Mouse (Mus musculus): ENCODE measurements at regions not wholly inside any gene's neighbourhood (a gene's known extent, or its start where the extent isn't known, plus 50 kb on each side); places are given as distances from the start of the nearest gene placed in this dataset.

- no peaks in the 10 kb centered on the region for H3K27me3 ChIP-seq
- in situ Hi-C loops (cut with MboI; ENCODE audit: low pct_unique_long_range_greater_than_20kb): no loop called here
- ChIA-PET CTCF (no interaction called here), POLR2A (no interaction called here)
- DNase-seq (ENCODE audit: low read depth, low spot score) (no peak), ATAC-seq (no peak)
- no peak for TF ChIP-seq CTCF (IDR thresholded peaks at IDR 0.05)
These were observed 363.4 kb upstream of the Gm5150 start for GRCm38 (mm10) chr3:16369629-16370028.

- POLR2A ChIA-PET: no interaction called here
- CTCF ChIA-PET: no interaction called here
These were observed 356.9 kb upstream of the Gm5150 start for GRCm38 (mm10) chr3:16363134-16363533.

GRCm38 (mm10) chr3:16358999-16359398 lies 352.8 kb upstream of the Gm5150 start:
- ChIA-PET CTCF (no interaction called here), POLR2A (no interaction called here)
- H3K27me3 ChIP-seq: no peaks in the 10 kb centered on the region
- no peak for DNase-seq (ENCODE audit: low read depth, low spot score)
- ATAC-seq: no peak
- in situ Hi-C loops (cut with MboI; ENCODE audit: low pct_unique_long_range_greater_than_20kb): no loop called here
- TF ChIP-seq CTCF (IDR thresholded peaks at IDR 0.05): no peak

More at GRCm38 (mm10) chr3:16363134-16363533, 356.9 kb upstream of the Gm5150 start:
- in situ Hi-C loops (cut with MboI; ENCODE audit: low pct_unique_long_range_greater_than_20kb): no loop called here
- ATAC-seq (no peak), DNase-seq (ENCODE audit: low read depth, low spot score) (no peak)
- no peak for TF ChIP-seq CTCF (IDR thresholded peaks at IDR 0.05)
- no peaks in the 10 kb centered on the region for H3K27me3 ChIP-seq

- in situ Hi-C loops (cut with MboI; ENCODE audit: low pct_unique_long_range_greater_than_20kb): no loop called here
- ChIA-PET POLR2A (no interaction called here), CTCF (interaction anchor here (1.0 to 1.2 kb wide), 2 partner anchors 12 to 13 kb away, joined by 3 read pairs; no protein-coding TSS in a partner anchor)
- ATAC-seq: no peak
- DNase-seq (ENCODE audit: low read depth, low spot score): no peak
- no peak for TF ChIP-seq CTCF (IDR thresholded peaks at IDR 0.05)
- H3K27me3 ChIP-seq: peaks cover 11% of the 10 kb centered on the region
These were observed 324.5 kb upstream of the Gm5150 start for GRCm38 (mm10) chr3:16330750-16331149.

- DNase-seq (ENCODE audit: low read depth, low spot score) (no peak), ATAC-seq (no peak)
- ChIA-PET CTCF (interaction anchor here (0.9 to 3.1 kb wide), 5 partner anchors 11 to 26 kb away, joined by 3 to 7 read pairs (median 3); no protein-coding TSS in a partner anchor), POLR2A (no interaction called here)
- H3K27me3 ChIP-seq: peaks cover 41% of the 10 kb centered on the region
- in situ Hi-C loops (cut with MboI; ENCODE audit: low pct_unique_long_range_greater_than_20kb): no loop called here
- peak; percentile 33 for TF ChIP-seq CTCF (IDR thresholded peaks at IDR 0.05)
These were observed 304.6 kb upstream of the Gm5150 start for GRCm38 (mm10) chr3:16310834-16311233.

- H3K27me3 ChIP-seq: peaks cover 6% of the 10 kb centered on the region
- POLR2A ChIA-PET: no interaction called here
- CTCF ChIA-PET: no interaction called here
- DNase-seq (ENCODE audit: low read depth, low spot score) (no peak), ATAC-seq (no peak)
- no peak for TF ChIP-seq CTCF (IDR thresholded peaks at IDR 0.05)
- in situ Hi-C loops (cut with MboI; ENCODE audit: low pct_unique_long_range_greater_than_20kb): no loop called here
These were observed 271.2 kb upstream of the Gm5150 start for GRCm38 (mm10) chr3:16277407-16277806.

Data from Patski (cell line).